Mouse (Mus musculus) cerebellum, adult 2 months (tissue): ENCODE results near the gene Ctps2.

Experiments
- CTCF ChIP-seq: fragments of 200-500 bp; IDR thresholded peaks from 2 replicates; pipeline ENCODE4 v1.5.1; 2011; ENCODE audit warnings: low read depth, mild to moderate bottlenecking, control low read depth, low read length, moderate library complexity, borderline replicate concordance; ENCODE audit not compliant: insufficient read depth
- POLR2A ChIP-seq: fragments of 200-500 bp; IDR thresholded peaks from 2 replicates; pipeline ENCODE4 v1.6.1; 2011; ENCODE audit warnings: low read length, control low read depth, borderline replicate concordance; ENCODE audit not compliant: insufficient read depth

GRCm38 (mm10) chrX:162902040-162902734 lies 1.1 kb downstream of the Ctps2 start:
- TF ChIP-seq POLR2A (no peak), CTCF (no peak)
